ENCODE assay signal across 28 mouse cellular contexts in the genomic region with DNA sequence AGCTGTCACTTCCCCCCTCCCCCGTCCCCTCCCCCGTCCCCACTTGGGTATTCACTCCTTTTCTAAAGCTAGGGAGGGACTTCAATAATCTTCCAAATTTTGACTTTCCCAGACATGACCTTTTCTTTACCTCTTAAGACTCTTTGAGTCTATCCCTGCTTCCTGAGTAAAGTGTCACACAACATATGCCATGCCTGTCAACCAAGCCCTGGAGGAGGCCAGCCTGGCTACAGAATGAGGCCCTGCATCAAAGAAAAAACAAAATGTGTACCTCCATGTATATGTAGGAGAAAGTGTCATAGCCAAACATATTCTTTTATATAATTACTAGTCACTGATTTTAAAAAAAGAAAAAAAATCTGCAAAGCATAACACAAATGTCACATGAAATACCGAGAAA.
"Had no signal": no experiment of that assay in that cellular context is flagged by ENCODE, and none has a peak within 500 bp of the region (broad histone marks: within the 10 kb centered on the region; RNA-seq: fewer than 3 reads in every experiment).

No protein-coding gene starts in this region.

- H3K4me3 ChIP-seq: limb, embryonic 10.5 days; limb, embryonic 12.5 days; limb, embryonic 13.5 days; limb, embryonic 15.5 days; liver, embryonic 12.5 days; liver, embryonic 13.5 days; liver, embryonic 15.5 days; lung, embryonic 15.5 days; megakaryocyte, embryonic 14.5 days; midbrain, embryonic 10.5 days; midbrain, embryonic 12.5 days; midbrain, embryonic 13.5 days; midbrain, embryonic 15.5 days; myocyte; neural tube, embryonic 12.5 days had no signal

- H3K4me1 ChIP-seq: limb, embryonic 12.5 days; limb, embryonic 13.5 days; limb, embryonic 15.5 days; liver, embryonic 12.5 days; liver, embryonic 13.5 days; liver, embryonic 15.5 days; lung, embryonic 15.5 days; midbrain, embryonic 10.5 days; midbrain, embryonic 12.5 days; midbrain, embryonic 13.5 days; midbrain, embryonic 15.5 days; neural tube, embryonic 12.5 days had no signal

- H3K27me3 ChIP-seq: limb, embryonic 12.5 days; limb, embryonic 13.5 days; limb, embryonic 15.5 days; liver, embryonic 12.5 days; liver, embryonic 13.5 days; liver, embryonic 15.5 days; lung, embryonic 15.5 days; midbrain, embryonic 12.5 days; midbrain, embryonic 13.5 days; midbrain, embryonic 15.5 days; neural tube, embryonic 12.5 days had no signal

- DNase-seq: left cerebral cortex, postnatal 4 days; liver; liver, embryonic 13.5 days; liver, postnatal 0 days; lung, adult 18-20 months; lung, adult 2 months; lung, embryonic 14.5 days; lung, postnatal 10 days; lung, postnatal 14 days; lung, postnatal 36 days; lung, postnatal 4 days; midbrain, embryonic 14.5 days had no signal

- H3K27ac ChIP-seq: limb, embryonic 10.5 days; limb, embryonic 12.5 days; limb, embryonic 13.5 days; limb, embryonic 15.5 days; liver, embryonic 12.5 days; liver, embryonic 13.5 days; liver, embryonic 14.5 days; liver, embryonic 15.5 days; lung, embryonic 15.5 days; macrophage; midbrain, embryonic 10.5 days; midbrain, embryonic 12.5 days; midbrain, embryonic 13.5 days; midbrain, embryonic 15.5 days; neural tube, embryonic 12.5 days had no signal

- H3K9me3 ChIP-seq: limb, embryonic 10.5 days; limb, embryonic 12.5 days; limb, embryonic 13.5 days; limb, embryonic 15.5 days; liver, embryonic 12.5 days; liver, embryonic 13.5 days; liver, embryonic 15.5 days; lung, embryonic 15.5 days; midbrain, embryonic 10.5 days; midbrain, embryonic 12.5 days; midbrain, embryonic 13.5 days; midbrain, embryonic 15.5 days; neural tube, embryonic 12.5 days had no signal

- H3K36me3 ChIP-seq: limb, embryonic 10.5 days; limb, embryonic 12.5 days; limb, embryonic 13.5 days; limb, embryonic 15.5 days; liver, embryonic 12.5 days; liver, embryonic 13.5 days; liver, embryonic 15.5 days; lung, embryonic 15.5 days; midbrain, embryonic 10.5 days; midbrain, embryonic 12.5 days; midbrain, embryonic 13.5 days; midbrain, embryonic 15.5 days; neural tube, embryonic 12.5 days had no signal
